Mouse (Mus musculus) ES-E14 (cell line): ENCODE measurements around the gene Sec14l4.

Experiments
- CHD2 ChIP-seq: IDR thresholded peaks from 2 replicates; pipeline ENCODE4 v1.6.1; 2014; ENCODE audit warnings: mild to moderate bottlenecking, low read depth, low read length, inconsistent platforms
- ZNF384 ChIP-seq: IDR thresholded peaks from 2 replicates; pipeline ENCODE4 v1.6.1; 2012; ENCODE audit warnings: low read depth, low read length, inconsistent platforms

DNA sequence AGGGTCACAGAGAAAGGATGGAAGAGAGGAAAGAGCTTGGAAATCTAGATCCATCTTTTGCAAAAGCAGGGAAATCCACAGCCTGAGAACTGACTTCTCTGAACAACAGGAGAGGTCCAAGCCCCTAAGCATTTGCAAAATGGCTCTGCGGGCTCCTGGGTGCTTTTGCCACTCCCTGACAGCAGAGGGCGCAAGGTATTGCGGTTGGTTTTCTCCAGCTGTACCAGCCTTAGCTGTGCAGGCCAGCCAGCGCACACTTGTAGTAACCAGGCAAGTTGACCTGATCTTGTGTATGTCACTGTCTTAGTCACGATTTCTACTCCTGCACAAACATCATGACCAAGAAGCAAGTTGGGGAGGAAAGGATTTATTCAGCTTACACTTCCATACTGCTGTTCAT, 29.7 kb upstream of the Sec14l4 start:
- no peak for TF ChIP-seq CHD2
- no peak for TF ChIP-seq ZNF384
